Mouse (Mus musculus) midbrain, embryonic 12.5 days (tissue): ENCODE measurements around the gene Kcnk5. TPM values are rescaled to one million over a fixed set of nuclear protein-coding genes. Genes with fewer than 3 reads are reported as not detected.
A peak's percentile ranks its signal among the peaks of the same experiment; 100 is the strongest.

Experiments
- ATAC-seq: fragments of 200-750 bp; cut with Nextera tagmentation; 2 replicates; pipeline ENCODE4 v1.8.0; 2017; ENCODE audit warnings: low read depth, moderate TSS enrichment, moderate library complexity; ENCODE audit not compliant: low FRiP score
- H3K27ac ChIP-seq: fragments of 300-500 bp; sonication (generic); replicated peaks from 2 replicates; pipeline ENCODE4 v1.5.1; 2016; ENCODE audit warnings: mild to moderate bottlenecking
- H3K27me3 ChIP-seq: fragments of 300-500 bp; sonication (generic); 2 replicates; pipeline ENCODE4 v1.6.1; 2016; ENCODE audit warnings: mild to moderate bottlenecking
- H3K36me3 ChIP-seq: fragments of 300-500 bp; sonication (generic); 2 replicates; pipeline ENCODE4 v1.6.1; 2016
- H3K4me1 ChIP-seq: fragments of 300-500 bp; sonication (generic); 2 replicates; pipeline ENCODE4 v1.6.1; 2016
- H3K4me2 ChIP-seq: fragments of 300-500 bp; sonication (generic); replicated peaks from 2 replicates; pipeline ENCODE4 v1.6.1; 2016; ENCODE audit warnings: mild to moderate bottlenecking, moderate library complexity
- H3K4me3 ChIP-seq: fragments of 300-500 bp; sonication (generic); 2 replicates; pipeline ENCODE4 v1.5.1; 2016; ENCODE audit warnings: mild to moderate bottlenecking
- H3K9ac ChIP-seq: fragments of 300-500 bp; sonication (generic); replicated peaks from 2 replicates; pipeline ENCODE4 v1.6.1; 2016; ENCODE audit warnings: mild to moderate bottlenecking, moderate library complexity
- H3K9me3 ChIP-seq: fragments of 300-500 bp; sonication (generic); 2 replicates; pipeline ENCODE4 v1.6.1; 2016; ENCODE audit warnings: mild to moderate bottlenecking
- WGBS: fragments of 180-500 bp; shearing (Covaris S2); methylation state at CpG from one replicate; pipeline ENCODE4 v1.1.7; 2016; 5-methylcytosine and 5-hydroxymethylcytosine counted together
- polyA plus RNA-seq: library from polyadenylated mRNA; unstranded; fragments of >200 nt; fragmentation: Nextera tagmentation; extraction: Ambion mirVana; gene quantifications from 2 replicates; pipeline ENCODE4 v1.2.1, GENCODE M21; 2016

Gene Kcnk5
- polyA plus RNA-seq, 1 experiment from 2014 or later, result 7.4 TPM

DNA sequence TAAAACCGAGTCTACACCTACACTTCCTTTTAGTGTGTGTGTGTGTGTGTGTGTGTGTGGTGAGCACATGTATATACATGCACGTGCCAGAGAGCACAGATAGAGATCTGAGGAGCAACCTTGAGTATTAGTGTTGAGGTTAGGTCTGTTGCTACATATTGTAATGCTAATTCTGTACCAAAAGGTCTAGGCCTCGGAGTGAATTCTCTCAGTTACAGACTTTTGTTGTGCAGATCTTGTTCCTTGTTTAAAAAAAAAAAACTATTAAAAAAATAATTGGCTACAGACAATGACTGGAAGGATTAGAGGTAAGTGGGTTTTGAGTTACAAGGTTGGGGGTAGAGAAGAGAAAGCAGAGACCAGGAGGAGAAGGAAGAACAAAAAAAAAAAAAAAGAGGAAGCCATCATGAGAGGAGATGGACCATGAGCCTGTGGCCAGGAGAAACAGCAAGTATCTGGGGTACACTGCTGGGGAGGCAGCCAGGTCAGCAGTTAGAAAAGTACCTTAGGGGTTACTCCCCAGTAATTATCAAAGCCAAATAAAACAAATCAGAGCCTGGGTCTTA lies 35.8 kb upstream of the Kcnk5 start:
- Histone ChIP-seq H3K4me1 (peaks cover 13% of the 10 kb centered on the region), H3K36me3 (no peaks in the 10 kb centered on the region), H3K9ac (no peak overlapping the region), H3K9me3 (no peaks in the 10 kb centered on the region), H3K4me3 (no peak overlapping the region), H3K27ac (no peak overlapping the region), H3K27me3 (0 out of 2 replicates have a peak, but pooled peaks cover 7% of the 10 kb centered on the region), H3K4me2 (no peak overlapping the region)
- WGBS, result 26% methylated on average over 3 of the region's 3 CpGs
- ATAC-seq, result no peak

DNA sequence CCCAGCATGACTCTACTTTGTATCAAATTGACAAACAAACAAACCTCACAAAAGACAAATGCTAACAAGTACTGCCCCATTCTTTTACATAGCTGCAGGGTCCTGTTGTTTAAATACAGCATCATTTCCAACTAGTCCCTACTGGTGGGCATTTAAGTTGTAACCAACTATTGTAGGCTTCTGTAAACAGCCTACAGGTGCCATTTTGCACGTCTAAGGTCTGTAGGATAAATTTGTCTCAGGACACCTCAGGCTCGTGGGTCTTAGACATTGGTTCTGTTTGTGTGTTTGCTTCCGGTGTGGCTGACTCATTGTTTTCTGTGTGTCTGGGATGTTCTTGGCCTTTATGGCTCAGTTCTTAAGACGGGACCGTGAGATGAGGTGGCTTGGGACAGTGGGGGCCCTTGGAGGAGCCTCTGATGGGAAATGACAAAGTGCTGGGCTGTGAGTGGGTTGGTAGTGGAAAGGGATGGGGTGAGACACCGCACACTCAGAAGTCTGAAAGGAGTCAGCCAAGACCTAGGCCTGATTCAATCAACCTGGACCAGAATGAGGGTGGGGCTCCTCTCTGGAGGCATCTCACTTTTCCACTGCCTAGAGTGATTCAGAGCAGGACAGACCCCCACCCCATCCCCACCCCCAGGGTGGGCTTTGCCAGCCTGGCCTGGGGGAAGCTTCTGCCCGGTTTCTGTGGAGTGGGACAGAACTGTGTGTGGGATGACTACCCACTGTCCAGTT lies 35.1 kb upstream of the Kcnk5 start:
- 0 out of 2 replicates have a peak, but pooled peaks cover 7% of the 10 kb centered on the region for H3K27me3 ChIP-seq
- 82% methylated on average over 7 of the region's 7 CpGs for WGBS
- no peaks in the 10 kb centered on the region for H3K9me3 ChIP-seq
- peaks cover 13% of the 10 kb centered on the region for H3K4me1 ChIP-seq
- H3K27ac ChIP-seq, result no peak overlapping the region
- H3K4me3 ChIP-seq, result no peak overlapping the region
- H3K36me3 ChIP-seq, result no peaks in the 10 kb centered on the region
- no peak overlapping the region for H3K9ac ChIP-seq
- no peak overlapping the region for H3K4me2 ChIP-seq
- ATAC-seq, result no peak

DNA sequence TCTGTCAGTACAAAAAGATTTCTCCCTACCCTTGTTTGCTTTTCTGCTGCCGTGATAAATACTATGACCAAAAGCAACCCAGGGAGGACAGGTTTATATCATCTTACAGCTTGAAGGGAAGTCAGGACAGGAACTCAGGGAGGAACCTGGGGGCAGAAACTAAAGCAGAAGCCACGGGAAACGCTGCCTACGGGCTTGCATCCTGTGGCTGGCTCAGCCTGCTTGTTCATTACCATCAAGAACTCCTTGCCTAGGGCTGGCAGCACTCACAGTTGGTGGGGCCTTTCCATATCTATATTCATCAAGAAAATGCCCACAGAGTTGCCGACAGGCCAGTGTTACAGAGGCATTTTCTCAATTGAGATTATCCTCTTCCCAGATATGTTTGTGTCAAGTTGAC lies 34.2 kb upstream of the Kcnk5 start:
- Histone ChIP-seq H3K9ac (no peak overlapping the region), H3K27me3 (0 out of 2 replicates have a peak, but pooled peaks cover 7% of the 10 kb centered on the region), H3K4me3 (no peak overlapping the region), H3K27ac (no peak overlapping the region), H3K9me3 (no peaks in the 10 kb centered on the region), H3K36me3 (no peaks in the 10 kb centered on the region), H3K4me1 (peaks cover 8% of the 10 kb centered on the region; the same call in 1 of the 2 replicates), H3K4me2 (no peak overlapping the region)
- 77% methylated on average over 5 of the region's 5 CpGs for WGBS
- ATAC-seq, result no peak

DNA sequence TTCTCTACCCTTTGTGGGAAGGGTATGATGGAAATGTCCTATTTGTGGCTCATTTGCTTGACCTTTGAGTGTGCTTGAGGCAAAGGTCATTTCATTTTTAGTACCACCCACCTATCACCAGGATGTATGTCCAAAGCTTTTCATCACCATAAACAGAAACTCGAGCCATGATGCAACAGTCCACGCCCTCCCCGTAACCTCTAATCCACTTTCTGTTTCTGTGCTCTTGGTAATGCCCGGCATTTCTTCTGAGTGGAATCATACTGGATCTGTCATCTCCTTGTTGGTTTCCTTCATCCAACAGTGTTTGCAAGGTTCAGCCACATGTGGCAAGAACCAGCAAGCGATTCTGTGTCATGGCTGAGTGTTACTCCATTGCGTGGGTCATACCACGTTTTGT lies 32.5 kb upstream of the Kcnk5 start:
- H3K27me3 ChIP-seq, result peaks cover 12% of the 10 kb centered on the region
- no peak overlapping the region for H3K4me3 ChIP-seq
- no peak overlapping the region for H3K4me2 ChIP-seq
- peaks cover 8% of the 10 kb centered on the region; the same call in 1 of the 2 replicates for H3K4me1 ChIP-seq
- WGBS, result 96% methylated on average over 7 of the region's 7 CpGs
- no peak for ATAC-seq
- no peaks in the 10 kb centered on the region for H3K36me3 ChIP-seq
- H3K9me3 ChIP-seq, result no peaks in the 10 kb centered on the region
- no peak overlapping the region for H3K27ac ChIP-seq
- no peak overlapping the region for H3K9ac ChIP-seq

DNA sequence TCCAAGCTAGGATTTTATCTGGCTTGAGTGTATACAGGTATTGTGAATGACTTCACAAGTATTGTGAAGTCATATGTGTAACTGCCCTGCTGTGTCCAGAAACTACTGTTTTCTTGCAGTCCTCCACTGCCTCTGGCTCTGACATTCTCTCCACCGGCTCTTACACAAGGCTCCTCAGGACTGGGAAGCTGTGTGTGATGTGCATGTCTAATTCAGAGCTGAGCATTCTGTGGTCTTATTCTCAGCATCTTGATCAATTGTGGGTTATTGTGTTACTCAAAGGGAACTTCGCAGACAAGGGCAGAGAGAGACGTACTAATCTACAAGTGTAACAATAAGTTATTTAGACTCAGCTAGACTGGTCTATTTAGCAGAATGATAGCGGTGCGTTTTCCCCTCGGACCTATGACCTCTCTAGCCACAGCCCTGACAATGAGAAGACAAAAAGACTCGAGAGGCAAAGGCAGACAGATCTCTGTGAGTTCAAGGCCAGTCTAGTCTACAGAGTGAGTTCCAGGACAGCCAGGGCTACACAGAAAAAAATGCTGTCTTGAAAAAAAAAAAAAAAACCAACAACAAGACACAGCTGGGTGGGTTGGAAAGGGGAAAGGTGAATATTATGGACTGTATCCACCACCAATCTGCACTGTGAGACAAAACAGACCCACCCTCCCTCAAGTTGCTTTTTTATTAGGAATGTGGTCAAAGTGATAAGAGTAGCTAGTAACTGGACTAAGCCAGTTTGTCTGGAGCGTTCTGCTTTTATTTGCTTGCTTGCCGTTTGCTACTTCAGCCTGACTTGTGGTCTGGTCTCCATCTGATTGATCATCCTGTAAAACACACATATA lies 30.4 kb upstream of the Kcnk5 start:
- ATAC-seq, result peak; percentile 38; the same call in 1 of the 2 replicates
- WGBS, result 32% methylated on average over 9 of the region's 9 CpGs
- no peak overlapping the region for H3K27ac ChIP-seq

DNA sequence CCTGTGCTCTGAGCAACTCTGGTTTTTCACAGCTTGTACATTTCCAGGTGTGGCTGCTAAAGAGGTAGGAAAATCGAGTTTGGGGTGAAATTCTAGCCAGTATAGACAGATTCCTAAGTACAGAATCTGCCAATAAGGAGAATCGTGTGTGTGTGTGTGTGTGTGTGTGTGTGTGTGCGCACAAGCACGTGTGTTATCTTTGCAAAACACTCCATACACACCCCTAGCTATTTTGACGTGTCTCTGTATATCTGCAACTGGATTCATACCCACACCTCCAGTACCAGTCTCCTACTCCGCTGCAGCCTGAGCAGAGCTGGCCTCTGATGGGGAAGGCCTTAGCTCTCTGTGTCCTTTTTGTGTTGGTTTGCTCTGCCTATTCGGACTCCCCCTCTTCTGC lies 28.3 kb upstream of the Kcnk5 start:
- no peak for ATAC-seq
- Histone ChIP-seq H3K9me3 (no peaks in the 10 kb centered on the region), H3K4me3 (no peak overlapping the region), H3K4me2 (no peak overlapping the region), H3K27ac (no peak overlapping the region), H3K27me3 (peaks cover 5% of the 10 kb centered on the region), H3K36me3 (no peaks in the 10 kb centered on the region), H3K9ac (no peak overlapping the region), H3K4me1 (peaks cover 11% of the 10 kb centered on the region)
- 84% methylated on average over 7 of the region's 7 CpGs for WGBS

More for the DNA sequence above, 30.4 kb upstream of the Kcnk5 start:
- no peaks in the 10 kb centered on the region for H3K9me3 ChIP-seq
- peaks cover 13% of the 10 kb centered on the region for H3K4me1 ChIP-seq
- H3K36me3 ChIP-seq, result no peaks in the 10 kb centered on the region
- no peak overlapping the region for H3K9ac ChIP-seq
- no peak overlapping the region for H3K4me2 ChIP-seq
- H3K27me3 ChIP-seq, result peaks cover 10% of the 10 kb centered on the region
- H3K4me3 ChIP-seq, result no peak overlapping the region

DNA sequence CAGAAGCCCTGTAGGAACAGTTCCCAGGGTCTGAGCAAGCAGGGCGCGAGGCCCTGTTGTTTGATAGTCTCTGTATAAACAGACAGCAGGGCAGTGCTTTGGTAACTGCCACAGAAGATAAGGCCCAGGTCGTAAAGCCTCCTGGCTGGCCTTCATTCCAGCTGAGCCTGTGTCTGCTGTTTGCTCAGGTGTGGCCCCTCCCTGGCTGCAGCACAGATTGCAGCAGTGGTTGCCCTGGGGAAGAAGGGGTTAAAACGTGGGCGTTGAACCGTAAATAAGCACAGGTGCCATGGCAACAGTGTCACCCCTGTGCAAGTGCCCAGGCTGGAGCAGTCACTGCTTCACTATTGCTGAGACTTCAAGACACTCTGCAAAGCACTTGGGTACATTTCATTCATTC lies 26.8 kb upstream of the Kcnk5 start:
- no peak for ATAC-seq
- H3K9me3 ChIP-seq, result no peaks in the 10 kb centered on the region

DNA sequence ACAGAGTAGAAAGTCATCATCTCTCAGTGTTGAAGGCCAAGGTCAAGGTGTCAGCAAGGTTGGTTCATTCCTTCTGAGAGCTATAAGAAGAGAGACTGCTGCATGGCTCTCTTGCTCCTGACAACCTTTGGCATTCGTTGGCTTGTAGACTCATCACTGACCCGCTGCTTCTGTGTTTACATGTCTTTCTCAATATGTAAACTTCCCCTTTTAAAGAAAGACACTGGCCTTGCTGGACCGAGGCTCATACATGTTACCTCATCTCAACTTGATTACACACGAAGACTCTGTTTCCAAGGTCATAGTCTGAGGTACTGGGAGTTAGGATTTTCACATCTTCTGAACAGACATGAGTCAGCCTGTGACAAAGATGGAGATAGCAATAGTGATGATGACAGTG lies 24.1 kb upstream of the Kcnk5 start:
- H3K27ac ChIP-seq, result no peak overlapping the region
- peaks cover 15% of the 10 kb centered on the region for H3K4me1 ChIP-seq
- no peaks in the 10 kb centered on the region for H3K36me3 ChIP-seq
- ATAC-seq, result no peak
- no peaks in the 10 kb centered on the region for H3K9me3 ChIP-seq
- no peak overlapping the region for H3K4me3 ChIP-seq
- no peak overlapping the region for H3K9ac ChIP-seq
- no peak overlapping the region for H3K4me2 ChIP-seq
- peaks cover 11% of the 10 kb centered on the region for H3K27me3 ChIP-seq
- 91% methylated on average over 4 of the region's 4 CpGs for WGBS

More for the DNA sequence above, 26.8 kb upstream of the Kcnk5 start:
- Histone ChIP-seq H3K9ac (no peak overlapping the region), H3K4me3 (no peak overlapping the region), H3K4me2 (no peak overlapping the region), H3K4me1 (peaks cover 11% of the 10 kb centered on the region), H3K27me3 (peaks cover 6% of the 10 kb centered on the region), H3K36me3 (no peaks in the 10 kb centered on the region), H3K27ac (no peak overlapping the region)
- 26% methylated on average over 6 of the region's 6 CpGs for WGBS

DNA sequence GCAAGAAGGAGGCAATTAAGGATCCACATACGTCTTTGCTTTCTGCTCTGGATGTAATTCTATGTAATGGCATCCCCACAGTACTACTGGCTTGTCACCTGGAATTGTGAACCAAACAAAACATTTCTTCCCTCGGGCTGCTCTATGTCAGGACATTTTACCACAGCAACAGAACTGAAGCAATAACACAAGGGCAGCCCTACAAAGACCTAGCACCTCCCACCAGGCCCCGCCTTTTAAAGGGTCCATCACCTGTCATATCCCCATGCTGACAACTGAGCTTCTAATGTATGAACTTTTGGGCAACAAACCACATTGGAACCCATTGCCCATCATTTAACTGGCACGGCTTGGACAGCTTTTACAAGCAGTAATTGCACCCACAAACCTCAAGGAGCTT lies 21.7 kb upstream of the Kcnk5 start:
- WGBS, result 72% methylated on average over 4 of the region's 4 CpGs

DNA sequence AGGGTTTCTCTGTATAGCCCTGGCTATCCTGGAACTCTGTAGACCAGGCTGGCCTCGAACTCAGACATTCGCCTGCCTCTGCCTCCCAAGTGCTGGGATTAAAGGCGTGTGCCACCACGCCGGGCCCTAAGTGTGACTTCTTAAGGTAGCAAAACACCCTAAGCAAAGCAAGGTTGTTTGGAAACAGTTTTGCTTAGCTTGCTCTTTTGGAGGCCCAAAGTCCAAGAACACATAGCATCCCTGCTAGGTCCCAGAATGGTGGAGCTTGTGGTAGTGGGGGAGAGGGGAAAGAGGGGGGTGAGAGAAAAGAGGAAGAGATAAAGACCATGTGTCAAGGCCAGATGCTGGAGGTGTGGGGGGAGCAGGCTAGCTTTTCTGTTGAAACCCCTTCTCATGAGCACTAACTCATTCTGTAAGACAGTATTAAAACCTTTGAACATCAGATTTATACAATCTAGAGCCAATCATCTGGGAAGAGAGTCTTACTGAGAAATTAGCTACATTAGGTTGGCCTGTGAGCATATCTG lies 21.1 kb upstream of the Kcnk5 start:
- no peak overlapping the region for H3K27ac ChIP-seq
- 94% methylated on average over 5 of the region's 5 CpGs for WGBS
- no peaks in the 10 kb centered on the region for H3K36me3 ChIP-seq
- ATAC-seq, result no peak
- no peak overlapping the region for H3K9ac ChIP-seq
- no peaks in the 10 kb centered on the region for H3K9me3 ChIP-seq
- no peak overlapping the region for H3K4me2 ChIP-seq
- peaks cover 10% of the 10 kb centered on the region for H3K27me3 ChIP-seq
- H3K4me3 ChIP-seq, result no peak overlapping the region
- H3K4me1 ChIP-seq, result peaks cover 4% of the 10 kb centered on the region; the same call in 1 of the 2 replicates

More for the DNA sequence above, 21.7 kb upstream of the Kcnk5 start:
- H3K4me2 ChIP-seq, result no peak overlapping the region
- peaks cover 10% of the 10 kb centered on the region for H3K27me3 ChIP-seq
- H3K4me3 ChIP-seq, result no peak overlapping the region
- no peak overlapping the region for H3K9ac ChIP-seq
- peaks cover 8% of the 10 kb centered on the region for H3K4me1 ChIP-seq
- H3K27ac ChIP-seq, result no peak overlapping the region
- H3K36me3 ChIP-seq, result no peaks in the 10 kb centered on the region
- H3K9me3 ChIP-seq, result no peaks in the 10 kb centered on the region
- no peak for ATAC-seq

DNA sequence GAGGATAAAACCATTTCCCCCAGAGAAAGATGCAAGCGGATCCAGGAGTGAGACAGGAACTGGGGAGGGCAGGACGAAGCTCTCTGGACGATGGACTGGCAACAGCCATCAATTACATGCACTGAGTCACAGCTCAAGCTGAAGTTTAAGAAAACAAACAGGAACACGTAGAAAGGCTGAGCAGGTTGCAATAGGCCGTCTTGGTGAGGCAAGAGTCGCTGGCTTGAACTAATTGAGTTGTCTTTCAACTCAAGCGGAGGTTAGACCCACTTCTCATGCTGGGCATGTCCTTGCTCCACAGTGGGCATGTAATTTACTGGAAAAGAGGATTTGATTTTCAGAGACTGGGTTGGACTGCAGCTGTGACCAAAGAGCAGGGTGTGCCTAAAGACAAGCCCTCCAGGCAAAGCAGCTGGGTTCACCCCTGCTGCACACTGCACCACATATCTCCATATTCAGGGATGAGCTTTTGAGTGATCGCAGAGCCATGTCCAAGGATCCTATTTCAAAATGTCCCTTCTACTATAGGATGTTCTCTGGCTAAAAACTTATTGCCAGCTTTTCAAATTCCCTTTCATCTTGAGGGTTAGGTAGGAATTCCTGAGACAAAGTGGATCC lies 19.6 kb upstream of the Kcnk5 start:
- H3K4me3 ChIP-seq, result no peak overlapping the region
- H3K9me3 ChIP-seq, result no peaks in the 10 kb centered on the region
- peaks cover 4% of the 10 kb centered on the region; the same call in 1 of the 2 replicates for H3K4me1 ChIP-seq
- H3K4me2 ChIP-seq, result no peak overlapping the region
- H3K36me3 ChIP-seq, result no peaks in the 10 kb centered on the region
- H3K27ac ChIP-seq, result no peak overlapping the region
- WGBS, result 43% methylated on average over 8 of the region's 8 CpGs
- peak; percentile 63; the same call in 1 of the 2 replicates for ATAC-seq
- H3K27me3 ChIP-seq, result peaks cover 10% of the 10 kb centered on the region
- H3K9ac ChIP-seq, result no peak overlapping the region
